Mouse (Mus musculus) ES-E14 (cell line): ENCODE data around the gene Zbtb25.

Experiments used
- CHD2 ChIP-seq: IDR thresholded peaks from 2 replicates; pipeline ENCODE4 v1.6.1; 2014; ENCODE audit warnings: mild to moderate bottlenecking, low read depth, low read length, inconsistent platforms
- HCFC1 ChIP-seq: IDR thresholded peaks from 2 replicates; pipeline ENCODE4 v1.6.1; 2012; ENCODE audit warnings: low read length, inconsistent platforms, borderline replicate concordance; ENCODE audit not compliant: insufficient read depth
- ZC3H11A ChIP-seq: IDR thresholded peaks from 2 replicates; pipeline ENCODE4 v1.6.1; 2012; ENCODE audit warnings: low read depth, mild to moderate bottlenecking, inconsistent platforms, low read length, borderline replicate concordance

GRCm38 (mm10) chr12:76392979-76393378, 23.6 kb upstream of the Zbtb25 start:
- TF ChIP-seq CHD2 = no peak
- no peak for TF ChIP-seq HCFC1
- TF ChIP-seq ZC3H11A = no peak
